Mouse (Mus musculus) lung, embryonic 16.5 days (tissue): ENCODE measurements around the gene Kcnc4. TPM values are rescaled to one million over a fixed set of nuclear protein-coding genes. Genes with fewer than 3 reads are reported as not detected.
A peak's percentile ranks its signal among the peaks of the same experiment; 100 is the strongest.

Source experiments
- ATAC-seq: fragments of 200-750 bp; cut with Nextera tagmentation; 2 replicates; pipeline ENCODE4 v1.8.0; 2017; ENCODE audit warnings: low read depth, mild to moderate bottlenecking, moderate library complexity
- H3K27ac ChIP-seq: fragments of 300-500 bp; sonication (generic); 2 replicates; pipeline ENCODE4 v1.5.1; 2014; ENCODE audit warnings: mild to moderate bottlenecking, control low read depth, low read length
- H3K27me3 ChIP-seq: fragments of 300-500 bp; sonication (generic); 2 replicates; pipeline ENCODE4 v1.6.1; 2014; ENCODE audit warnings: low read depth, low read length, mixed read lengths; ENCODE audit not compliant: control insufficient read depth, insufficient read depth
- H3K36me3 ChIP-seq: fragments of 300-500 bp; sonication (generic); 2 replicates; pipeline ENCODE4 v1.6.1; 2014; ENCODE audit warnings: low read length; ENCODE audit not compliant: control insufficient read depth, insufficient read depth
- H3K4me1 ChIP-seq: fragments of 300-500 bp; sonication (generic); replicated peaks from 2 replicates; pipeline ENCODE4 v1.6.1; 2014; ENCODE audit warnings: low read length, mixed read lengths; ENCODE audit not compliant: control insufficient read depth, insufficient read depth
- H3K4me2 ChIP-seq: fragments of 300-500 bp; sonication (generic); 2 replicates; pipeline ENCODE4 v1.6.1; 2014; ENCODE audit warnings: low read depth, low read length, control low read depth
- H3K4me3 ChIP-seq: fragments of 300-500 bp; sonication (generic); 2 replicates; pipeline ENCODE4 v1.5.1; 2014; ENCODE audit warnings: mild to moderate bottlenecking, low read length, control low read depth
- H3K9ac ChIP-seq: fragments of 300-500 bp; sonication (generic); 2 replicates; pipeline ENCODE4 v1.6.1; 2014; ENCODE audit warnings: low read length, control low read depth
- H3K9me3 ChIP-seq: fragments of 300-500 bp; sonication (generic); 2 replicates; pipeline ENCODE4 v1.6.1; 2016; ENCODE audit warnings: low read length; ENCODE audit not compliant: control insufficient read depth
- WGBS: fragments of 180-500 bp; shearing (Covaris S2); extraction: QIAGEN DNeasy Blood & Tissue Kit; methylation state at CpG from one replicate; pipeline ENCODE4 v1.1.7; 2014; 5-methylcytosine and 5-hydroxymethylcytosine counted together
- polyA plus RNA-seq: library from polyadenylated mRNA; unstranded; fragments of >200 nt; fragmentation: Nextera tagmentation; extraction: Ambion mirVana; gene quantifications from 2 replicates; pipeline ENCODE4 v1.2.1, GENCODE M21; 2015

The Kcnc4 gene
- polyA plus RNA-seq, 1 experiment from 2014 or later = 0.05 TPM

- Histone ChIP-seq H3K36me3 (no peaks in the 10 kb centered on the region), H3K27me3 (peaks cover 28% of the 10 kb centered on the region), H3K9ac (no peak overlapping the region), H3K27ac (no peak overlapping the region), H3K4me2 (no peak overlapping the region), H3K4me3 (no peak overlapping the region), H3K9me3 (no peaks in the 10 kb centered on the region), H3K4me1 (no peaks in the 10 kb centered on the region)
- no peak; the same call in 1 of the 2 replicates for ATAC-seq
- 3% methylated on average over 6 of the region's 6 CpGs for WGBS
Measured at GRCm38 (mm10) chr3:107466577-107466976, 7.2 kb upstream of the Kcnc4 start.

DNA sequence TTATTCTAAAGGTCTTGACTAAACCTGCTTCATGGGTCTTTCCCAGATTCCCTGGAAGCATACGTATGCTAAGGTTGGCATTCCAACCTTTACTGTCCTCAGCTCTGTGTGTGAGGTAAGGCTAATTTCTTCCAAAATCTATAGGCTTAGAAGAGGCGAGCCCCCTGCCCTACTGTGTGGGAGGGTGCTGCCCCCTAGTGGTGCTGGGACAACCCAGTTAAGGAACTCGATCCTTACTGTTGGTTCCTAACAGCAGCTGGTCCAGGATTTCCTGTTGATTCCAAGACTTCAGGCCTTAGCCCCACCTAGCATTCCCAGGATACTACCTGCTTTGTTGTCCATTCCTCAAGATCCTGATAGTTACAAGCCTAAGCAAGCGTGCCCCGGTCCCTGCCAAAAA, 2.8 kb upstream of the Kcnc4 start:
- 14% methylated on average over 5 of the region's 5 CpGs for WGBS
- Histone ChIP-seq H3K27ac (no peak overlapping the region), H3K4me3 (no peak overlapping the region), H3K4me1 (peaks cover 23% of the 10 kb centered on the region), H3K4me2 (no peak overlapping the region), H3K36me3 (no peaks in the 10 kb centered on the region), H3K9me3 (no peaks in the 10 kb centered on the region), H3K9ac (no peak overlapping the region), H3K27me3 (peaks cover 72% of the 10 kb centered on the region)
- ATAC-seq = peak; percentile 55; the same call in 1 of the 2 replicates

DNA sequence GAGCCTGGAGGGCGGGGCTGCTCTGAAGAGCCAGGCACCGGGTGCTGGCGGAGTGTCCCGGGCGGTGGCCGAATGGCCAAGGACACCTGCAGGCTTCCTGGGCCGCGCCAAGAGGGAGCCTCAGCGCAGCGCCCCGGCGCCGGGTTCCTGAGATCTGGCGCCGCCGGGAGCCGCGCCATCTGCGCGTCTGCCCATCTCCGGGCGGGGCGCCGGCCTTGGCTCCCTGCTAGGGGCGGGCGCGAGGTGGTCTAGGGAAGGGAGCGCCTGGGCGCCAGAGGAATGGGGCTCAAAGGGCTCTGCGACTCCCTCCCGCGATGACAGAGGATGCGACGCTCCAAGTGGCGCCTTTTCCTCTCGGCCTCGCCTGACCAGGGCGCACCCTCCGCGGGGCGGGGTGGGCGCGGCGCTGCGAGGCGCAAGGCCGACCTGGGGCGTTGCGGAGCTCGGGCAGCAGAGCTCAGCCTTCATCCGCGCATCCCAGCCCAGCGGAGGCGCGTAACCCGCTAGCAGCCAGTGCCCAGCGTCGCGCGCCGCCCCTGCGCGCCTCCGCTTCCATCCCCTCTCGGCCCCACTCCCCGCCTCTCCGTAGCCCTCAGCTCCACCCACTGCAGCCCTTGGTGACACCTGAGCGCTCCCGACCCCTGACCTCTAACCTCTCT, 550 bp upstream of the Kcnc4 start:
- H3K27me3 ChIP-seq = peaks cover 87% of the 10 kb centered on the region
- H3K36me3 ChIP-seq = no peaks in the 10 kb centered on the region
- no peak overlapping the region for H3K27ac ChIP-seq
- H3K4me3 ChIP-seq = peak overlapping the region; percentile 52
- peak overlapping the region; percentile 20; the same call in 1 of the 2 replicates for H3K9ac ChIP-seq
- ATAC-seq = peak; percentile 19; the same call in 1 of the 2 replicates
- no peaks in the 10 kb centered on the region for H3K9me3 ChIP-seq
- peaks cover 23% of the 10 kb centered on the region for H3K4me1 ChIP-seq
- WGBS = under 1% methylated on average over 41 of the region's 69 CpGs
- peak overlapping the region; percentile 83 for H3K4me2 ChIP-seq

GRCm38 (mm10) chr3:107458528-107459195, 690 bp downstream of the Kcnc4 start:
- no peak for ATAC-seq
- H3K4me1 ChIP-seq = peaks cover 23% of the 10 kb centered on the region
- H3K9ac ChIP-seq = peak overlapping the region; percentile 20; the same call in 1 of the 2 replicates
- H3K36me3 ChIP-seq = no peaks in the 10 kb centered on the region
- peak overlapping the region; percentile 52 for H3K4me3 ChIP-seq
- WGBS = under 1% methylated on average over 49 of the region's 51 CpGs
- H3K27ac ChIP-seq = no peak overlapping the region
- H3K4me2 ChIP-seq = peak overlapping the region; percentile 83
- no peaks in the 10 kb centered on the region for H3K9me3 ChIP-seq
- H3K27me3 ChIP-seq = peaks cover 90% of the 10 kb centered on the region

DNA sequence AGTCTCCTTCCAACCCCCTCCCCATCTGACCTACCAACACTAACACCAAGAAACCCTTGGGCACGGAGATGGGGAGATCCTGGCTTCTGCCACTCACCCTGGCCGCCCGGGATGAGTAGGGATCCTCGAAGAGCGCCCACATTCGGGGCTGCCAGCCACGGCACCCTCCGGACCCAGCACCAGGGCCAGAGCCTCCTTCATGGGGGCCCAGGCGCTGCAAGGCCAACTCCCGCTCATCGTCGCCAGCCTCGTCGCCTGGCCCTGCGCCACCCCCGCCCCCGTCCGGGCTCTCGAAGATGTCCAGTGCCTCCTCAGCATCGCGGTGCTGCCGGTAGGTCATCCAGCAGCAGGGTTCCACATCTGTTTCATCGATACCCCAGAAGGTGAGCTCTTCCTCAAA, 1.2 kb downstream of the Kcnc4 start:
- H3K4me3 ChIP-seq = peak overlapping the region; percentile 52
- H3K36me3 ChIP-seq = no peaks in the 10 kb centered on the region
- peaks cover 87% of the 10 kb centered on the region for H3K27me3 ChIP-seq
- no peak overlapping the region for H3K9ac ChIP-seq
- H3K4me1 ChIP-seq = peaks cover 23% of the 10 kb centered on the region
- WGBS = 4% methylated on average over 23 of the region's 23 CpGs
- no peak overlapping the region for H3K27ac ChIP-seq
- no peak for ATAC-seq
- no peaks in the 10 kb centered on the region for H3K9me3 ChIP-seq
- peak overlapping the region; percentile 83 for H3K4me2 ChIP-seq

DNA sequence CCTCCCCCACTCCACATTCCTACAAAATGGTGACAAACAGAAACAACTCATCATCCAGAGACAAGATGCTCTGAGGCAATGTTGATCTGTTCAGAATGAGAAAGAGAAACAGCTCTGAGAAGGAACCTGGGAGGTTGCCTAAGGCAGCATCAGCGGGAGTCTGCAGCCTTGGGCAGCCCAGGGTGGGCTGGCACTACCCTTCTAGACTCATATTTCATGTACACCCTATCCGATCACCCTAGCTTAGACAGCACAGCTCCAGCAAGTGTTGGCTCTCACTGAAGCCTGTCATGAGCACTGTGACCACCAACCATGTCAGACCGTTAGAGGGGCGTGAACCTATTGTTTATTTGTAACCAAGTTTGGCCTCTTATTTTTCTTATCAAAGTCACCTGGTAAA, 5.1 kb downstream of the Kcnc4 start:
- Histone ChIP-seq H3K36me3 (no peaks in the 10 kb centered on the region), H3K27ac (no peak overlapping the region), H3K9ac (no peak overlapping the region), H3K9me3 (no peaks in the 10 kb centered on the region), H3K4me3 (no peak overlapping the region), H3K4me2 (no peak overlapping the region), H3K4me1 (peaks cover 13% of the 10 kb centered on the region), H3K27me3 (peaks cover 54% of the 10 kb centered on the region)
- WGBS = 59% methylated on average over 4 of the region's 4 CpGs
- ATAC-seq = no peak

GRCm38 (mm10) chr3:107446822-107447221, 12.5 kb downstream of the Kcnc4 start:
- WGBS = 57% methylated on average over 3 of the region's 3 CpGs

GRCm38 (mm10) chr3:107443866-107444265, 15.5 kb downstream of the Kcnc4 start:
- Histone ChIP-seq H3K4me1 (no peaks in the 10 kb centered on the region), H3K9me3 (no peaks in the 10 kb centered on the region), H3K9ac (no peak overlapping the region), H3K4me2 (no peak overlapping the region), H3K4me3 (no peak overlapping the region), H3K27ac (no peak overlapping the region), H3K27me3 (no peaks in the 10 kb centered on the region), H3K36me3 (no peaks in the 10 kb centered on the region)
- ATAC-seq = no peak
- 72% methylated on average over 5 of the region's 5 CpGs for WGBS

More at GRCm38 (mm10) chr3:107446822-107447221, 12.5 kb downstream of the Kcnc4 start:
- no peaks in the 10 kb centered on the region for H3K27me3 ChIP-seq
- no peak overlapping the region for H3K9ac ChIP-seq
- no peak overlapping the region for H3K4me2 ChIP-seq
- no peaks in the 10 kb centered on the region for H3K4me1 ChIP-seq
- H3K36me3 ChIP-seq = no peaks in the 10 kb centered on the region
- no peak overlapping the region for H3K4me3 ChIP-seq
- no peak for ATAC-seq
- H3K9me3 ChIP-seq = no peaks in the 10 kb centered on the region
- H3K27ac ChIP-seq = no peak overlapping the region

DNA sequence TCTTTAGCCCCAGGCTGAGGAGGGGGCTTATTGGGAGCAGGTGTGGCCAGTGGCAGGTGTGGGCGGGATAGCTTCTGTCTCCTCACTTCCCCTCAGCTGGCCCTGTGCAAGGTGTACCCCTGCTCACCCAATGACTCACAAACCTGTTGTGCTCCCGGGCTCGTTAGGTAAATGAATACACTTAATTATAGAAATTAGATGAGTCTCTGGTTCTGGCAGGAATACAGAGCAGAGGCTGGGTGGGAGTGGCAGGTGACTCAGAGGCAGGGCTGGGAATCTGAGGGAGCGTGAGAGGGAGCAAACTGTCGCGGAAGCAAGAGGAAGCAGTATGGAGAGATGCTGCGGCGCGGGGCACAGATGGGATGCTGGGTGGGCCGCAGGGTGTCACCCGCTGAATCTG, 17.2 kb downstream of the Kcnc4 start:
- Histone ChIP-seq H3K4me3 (no peak overlapping the region), H3K9me3 (no peaks in the 10 kb centered on the region), H3K4me2 (no peak overlapping the region), H3K9ac (no peak overlapping the region), H3K27me3 (no peaks in the 10 kb centered on the region), H3K27ac (no peak overlapping the region), H3K36me3 (no peaks in the 10 kb centered on the region), H3K4me1 (no peaks in the 10 kb centered on the region)
- ATAC-seq = no peak
- WGBS = 75% methylated on average over 11 of the region's 11 CpGs
